Mouse (Mus musculus) liver, adult 2 months (tissue): Measurements from ENCODE around the gene Arfgef3. TPM values are rescaled to one million over a fixed set of nuclear protein-coding genes. Genes with fewer than 3 reads are reported as not detected.

Source experiments
- DNase-seq: peaks from one replicate; pipeline ENCODE4 v3.0.0-alpha.2; 2011; ENCODE audit warnings: low read depth, low spot score; ENCODE audit errors: extremely low read depth
- H3K27ac ChIP-seq: fragments of 200-500 bp; replicated peaks from 2 replicates; pipeline ENCODE4 v1.5.1; 2012; ENCODE audit warnings: low read depth, mild to moderate bottlenecking, control low read depth, inconsistent platforms, low read length; ENCODE audit not compliant: insufficient read depth
- H3K27me3 ChIP-seq: fragments of 200-500 bp; 2 replicates; pipeline ENCODE4 v1.6.1; 2012; ENCODE audit warnings: mild to moderate bottlenecking, moderate library complexity, low read length, inconsistent platforms; ENCODE audit not compliant: control insufficient read depth, insufficient read depth
- H3K36me3 ChIP-seq: fragments of 200-500 bp; 2 replicates; pipeline ENCODE4 v1.6.1; 2012; ENCODE audit warnings: low read length, inconsistent platforms; ENCODE audit not compliant: control insufficient read depth, insufficient read depth
- H3K4me1 ChIP-seq: fragments of 200-500 bp; 2 replicates; pipeline ENCODE4 v1.6.1; 2011; ENCODE audit warnings: low read length; ENCODE audit not compliant: control insufficient read depth, insufficient read depth
- H3K4me3 ChIP-seq: fragments of 200-500 bp; 2 replicates; pipeline ENCODE4 v1.5.1; 2011; ENCODE audit warnings: low read depth, mild to moderate bottlenecking, control low read depth, low read length, moderate library complexity; ENCODE audit not compliant: insufficient read depth
- H3K79me2 ChIP-seq: fragments of 200-500 bp; 2 replicates; pipeline ENCODE4 v1.6.1; 2012; ENCODE audit warnings: inconsistent platforms, mild to moderate bottlenecking, low read length, moderate library complexity; ENCODE audit not compliant: control insufficient read depth, insufficient read depth
- H3K9ac ChIP-seq: fragments of 200-500 bp; 2 replicates; pipeline ENCODE4 v1.6.1; 2012; ENCODE audit warnings: low read depth, mild to moderate bottlenecking, control low read depth, inconsistent platforms, low read length
- CTCF ChIP-seq: fragments of 200-500 bp; IDR thresholded peaks from 2 replicates; pipeline ENCODE4 v1.5.1; 2011; ENCODE audit warnings: low read depth, low read length, control low read depth
- POLR2A ChIP-seq: fragments of 200-500 bp; IDR thresholded peaks from 2 replicates; pipeline ENCODE4 v1.6.1; 2011; ENCODE audit warnings: low read length, control low read depth; ENCODE audit not compliant: insufficient read depth; ENCODE audit errors: extremely low read depth
- WGBS: fragments of 180-500 bp; shearing (Covaris S2); methylation state at CpG from one replicate; pipeline ENCODE4 v1.1.7; 2018; 5-methylcytosine and 5-hydroxymethylcytosine counted together
- polyA plus RNA-seq: library from polyadenylated mRNA; depleted of rRNA; stranded (reverse); fragments of >200 nt; gene quantifications from 2 replicates; pipeline ENCODE4 v1.2.3, GENCODE M21; 2012; rRNA removed
- total RNA-seq: library from RNA; depleted of rRNA; stranded (reverse); fragments of >200 nt; gene quantifications from 2 replicates; pipeline ENCODE4 v1.2.3, GENCODE M21; 2014; rRNA removed

Arfgef3 gene
- total RNA-seq (under 0.01 and 0.07 TPM in 2 replicates), polyA plus RNA-seq (not detected in 2 replicates)

GRCm38 (mm10) chr10:18743286-18744142 lies at the start of gene Arfgef3:
Arfgef3 (minus strand) TSS chr10:18743949.
- H3K27ac ChIP-seq, result no peak within 1 kb of the TSS
- no peak for DNase-seq
- H3K79me2 ChIP-seq, result no peaks in the 10 kb centered on the region
- H3K9ac ChIP-seq, result no peak within 1 kb of the TSS
- WGBS, result 3% methylated on average over 50 of the region's 50 CpGs
- H3K36me3 ChIP-seq, result no peaks in the 10 kb centered on the region
- peaks cover 3% of the 10 kb centered on the region; the same call in 1 of the 2 replicates for H3K4me1 ChIP-seq
- peak within 1 kb of the TSS; percentile 54; the same call in 1 of the 2 replicates for H3K4me3 ChIP-seq
- TF ChIP-seq CTCF (no peak), POLR2A (no peak)
- H3K27me3 ChIP-seq, result peaks cover 6% of the 10 kb centered on the region; the same call in 1 of the 2 replicates

- Histone ChIP-seq H3K4me3 (no peak overlapping the region), H3K27ac (no peak overlapping the region), H3K27me3 (no peaks in the 10 kb centered on the region), H3K36me3 (no peaks in the 10 kb centered on the region), H3K4me1 (no peaks in the 10 kb centered on the region), H3K9ac (no peak overlapping the region), H3K79me2 (no peaks in the 10 kb centered on the region)
- 89% methylated on average over 4 of the region's 4 CpGs for WGBS
- TF ChIP-seq POLR2A (no peak), CTCF (no peak)
- no peak for DNase-seq
Measured at GRCm38 (mm10) chr10:18790063-18790462, 46.3 kb upstream of the Arfgef3 start.

- H3K9ac ChIP-seq, result no peak overlapping the region
- whole genome bisulfite sequencing, result 73% methylated on average over 1 of the region's 1 CpGs
Measured at GRCm38 (mm10) chr10:18788601-18789000, 44.9 kb upstream of the Arfgef3 start.

GRCm38 (mm10) chr10:18786693-18787092 lies 42.9 kb upstream of the Arfgef3 start, which contains the start of gene Gm4922:
Gm4922 (minus strand) TSS chr10:18786793.
- no peaks in the 10 kb centered on the region for H3K4me1 ChIP-seq
- 87% methylated on average over 1 of the region's 1 CpGs for WGBS

More at GRCm38 (mm10) chr10:18788601-18789000, 44.9 kb upstream of the Arfgef3 start:
- DNase-seq, result no peak
- TF ChIP-seq POLR2A (no peak), CTCF (no peak)
- H3K27ac ChIP-seq, result no peak overlapping the region
- H3K79me2 ChIP-seq, result no peaks in the 10 kb centered on the region
- H3K36me3 ChIP-seq, result no peaks in the 10 kb centered on the region
- no peaks in the 10 kb centered on the region for H3K4me1 ChIP-seq
- no peak overlapping the region for H3K4me3 ChIP-seq
- no peaks in the 10 kb centered on the region for H3K27me3 ChIP-seq

GRCm38 (mm10) chr10:18777546-18777945 lies 33.8 kb upstream of the Arfgef3 start:
- Histone ChIP-seq H3K27me3 (no peaks in the 10 kb centered on the region), H3K9ac (no peak overlapping the region), H3K36me3 (no peaks in the 10 kb centered on the region), H3K4me3 (no peak overlapping the region), H3K27ac (no peak overlapping the region), H3K79me2 (no peaks in the 10 kb centered on the region), H3K4me1 (no peaks in the 10 kb centered on the region)
- no peak for DNase-seq
- WGBS, result 84% methylated on average over 3 of the region's 3 CpGs
- TF ChIP-seq POLR2A (no peak), CTCF (no peak)

More at GRCm38 (mm10) chr10:18786693-18787092, 42.9 kb upstream of the Arfgef3 start, which contains the start of gene Gm4922:
- H3K4me3 ChIP-seq, result no peak within 1 kb of the TSS
- no peaks in the 10 kb centered on the region for H3K36me3 ChIP-seq
- no peak within 1 kb of the TSS for H3K27ac ChIP-seq
- H3K9ac ChIP-seq, result no peak within 1 kb of the TSS
- H3K27me3 ChIP-seq, result no peaks in the 10 kb centered on the region
- TF ChIP-seq CTCF, result no peak
- no peak for TF ChIP-seq POLR2A
- no peaks in the 10 kb centered on the region for H3K79me2 ChIP-seq
- no peak for DNase-seq

GRCm38 (mm10) chr10:18772537-18773179 lies 28.9 kb upstream of the Arfgef3 start:
- Histone ChIP-seq H3K4me1 (no peaks in the 10 kb centered on the region), H3K79me2 (no peaks in the 10 kb centered on the region), H3K4me3 (no peak overlapping the region), H3K9ac (no peak overlapping the region), H3K27me3 (no peaks in the 10 kb centered on the region), H3K36me3 (no peaks in the 10 kb centered on the region), H3K27ac (no peak overlapping the region)
- no peak for DNase-seq
- TF ChIP-seq POLR2A, result no peak
- TF ChIP-seq CTCF, result no peak
- 72% methylated on average over 4 of the region's 4 CpGs for whole genome bisulfite sequencing
